Mouse (Mus musculus) liver, embryonic 14 days (tissue): ENCODE data around the gene Abr. TPM values are rescaled to one million over a fixed set of nuclear protein-coding genes. Genes with fewer than 3 reads are reported as not detected.

Experiments
- polyA plus RNA-seq: library from polyadenylated mRNA; depleted of rRNA; stranded (reverse); fragments of >200 nt; gene quantifications from 2 replicates; pipeline ENCODE4 v1.2.3, GENCODE M21; 2012; rRNA removed

The Abr gene
- 3.3 and 3.8 TPM in 2 replicates for polyA plus RNA-seq

DNA sequence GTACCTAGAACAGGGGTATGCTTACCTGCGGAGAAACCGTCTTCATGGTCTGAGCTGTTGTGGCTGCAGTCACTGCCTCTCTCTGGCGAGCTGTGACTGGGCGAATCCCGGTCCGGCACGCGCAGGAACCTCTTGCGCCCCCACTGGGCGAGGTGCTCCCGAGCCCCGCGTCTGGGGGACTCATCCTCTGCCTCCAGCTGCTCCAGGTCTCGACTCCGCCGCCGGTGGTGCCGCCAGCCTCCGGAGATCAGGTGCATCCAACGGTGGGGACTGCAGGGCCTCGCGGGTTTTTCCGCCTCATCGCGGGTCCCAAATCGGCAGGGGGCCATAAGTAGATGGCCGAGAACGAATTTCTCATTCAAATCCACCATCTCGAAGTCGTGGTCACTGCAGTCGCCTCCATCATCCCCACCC is at the start of gene Abr:
TSS of gene Abr (minus strand) at position 163 of the 414 bp plus-strand sequence.

DNA sequence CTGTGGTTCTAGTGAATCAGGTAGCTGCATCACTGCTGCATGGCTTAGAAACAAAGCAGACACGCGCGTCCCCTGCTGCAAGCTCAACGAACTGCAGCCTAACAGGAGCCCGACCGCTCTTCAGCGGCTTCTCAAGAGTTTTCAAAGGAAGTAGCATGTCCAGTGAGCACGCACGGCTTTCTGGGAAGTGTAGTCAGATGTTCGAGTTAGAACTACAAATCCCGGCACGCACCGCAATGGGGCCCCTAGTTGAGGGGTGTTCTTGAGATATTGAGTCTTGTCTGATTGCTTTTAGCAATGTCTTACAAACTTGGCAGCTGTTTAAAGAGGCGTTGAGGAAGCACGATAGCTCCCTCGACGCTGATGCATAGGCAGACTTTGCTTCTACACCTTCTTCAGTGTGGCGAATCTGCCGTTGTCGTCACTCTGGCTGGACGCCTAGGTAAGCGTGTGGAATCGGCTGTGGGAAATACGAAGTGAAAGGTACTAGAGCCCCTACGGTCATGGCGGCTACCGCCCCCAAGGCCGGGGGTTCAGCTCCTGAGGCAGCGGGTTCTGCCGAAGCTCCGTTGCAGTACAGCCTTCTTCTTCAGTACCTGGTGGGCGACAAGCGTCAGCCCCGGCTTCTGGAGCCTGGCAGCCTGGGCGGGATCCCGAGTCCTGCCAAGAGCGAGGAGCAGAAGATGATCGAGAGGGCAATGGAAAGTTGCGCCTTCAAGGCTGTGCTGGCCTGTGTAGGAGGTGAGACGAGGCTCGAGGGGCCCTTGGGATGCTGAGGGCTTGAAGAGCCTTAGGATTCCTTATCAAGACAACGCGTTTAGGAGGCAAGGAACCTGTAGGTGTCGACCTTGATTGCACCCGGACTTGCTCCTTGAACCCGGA is 215.2 kb downstream of the Abr start, which contains the start of gene Timm22:
TSS of gene Timm22 (plus strand) at position 251 of the 882 bp plus-strand sequence.

DNA sequence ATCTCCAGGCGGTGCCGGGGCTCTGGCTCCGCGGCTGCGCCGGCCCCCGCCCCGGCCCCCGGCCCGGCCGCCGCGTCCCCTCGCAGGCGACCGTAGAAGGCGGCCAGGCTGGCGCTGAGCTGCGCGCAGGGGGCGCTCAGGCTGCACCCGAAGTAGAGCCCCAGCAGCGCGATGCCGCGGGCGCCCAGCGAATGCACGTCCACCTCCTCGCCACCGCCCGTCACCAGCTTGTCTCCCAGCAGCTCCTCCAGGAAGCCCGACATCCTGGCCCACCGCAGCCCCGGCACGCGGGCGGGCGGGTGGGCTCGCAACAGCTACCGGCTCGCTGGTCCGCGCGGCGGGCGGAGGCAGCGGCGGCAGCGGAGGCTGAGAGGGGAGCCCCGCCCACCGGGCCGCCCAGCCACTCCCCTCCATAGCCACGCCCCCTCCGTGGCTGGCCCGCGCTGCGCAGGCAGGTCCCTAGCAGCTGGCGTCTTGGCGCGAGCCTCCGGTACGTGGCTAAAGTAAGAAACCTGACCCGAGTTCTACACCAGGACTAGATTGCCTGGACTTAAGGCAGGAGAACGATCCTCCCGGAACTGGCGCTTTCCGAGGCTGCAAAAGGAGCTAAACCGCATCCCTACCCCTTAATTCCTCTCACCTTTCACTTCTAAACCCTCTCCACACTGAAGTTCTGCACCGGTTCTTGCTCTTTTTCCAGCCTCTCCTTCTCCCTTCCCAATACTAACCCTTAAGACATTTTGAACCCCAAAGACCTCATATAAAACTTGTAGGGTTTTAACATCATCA is 223.1 kb downstream of the Abr start, which contains the start of gene Nxn:
TSS of gene Nxn (minus strand) at position 343 of the 789 bp plus-strand sequence.

Other genes with a start within 250 kb of the Abr start
- 2.1 and 2.4 TPM in 2 replicates for gene Nxn, start 223.2 kb downstream of the Abr start, polyA plus RNA-seq
- 11.1 and 13.1 TPM in 2 replicates for gene Timm22, start 215.4 kb downstream of the Abr start, polyA plus RNA-seq
- gene Bhlha9, start 50.2 kb upstream of the Abr start, polyA plus RNA-seq: not detected in 2 replicates
- not detected in 2 replicates for gene Trarg1, start 57.5 kb upstream of the Abr start, polyA plus RNA-seq
- 7.1 and 7.8 TPM in 2 replicates for gene Gosr1, start 141.3 kb upstream of the Abr start, polyA plus RNA-seq
- 7.1 and 8.4 TPM in 2 replicates for gene Cpd, start 224.7 kb upstream of the Abr start, polyA plus RNA-seq